Mouse (Mus musculus) B cell, adult 2 months (primary cell): ENCODE measurements around the gene Cadm2.

Experiments
- DNase-seq, 2 experiments: peaks; one replicate each; pipeline ENCODE4 v3.0.0; 2022

The Cadm2 gene

DNA sequence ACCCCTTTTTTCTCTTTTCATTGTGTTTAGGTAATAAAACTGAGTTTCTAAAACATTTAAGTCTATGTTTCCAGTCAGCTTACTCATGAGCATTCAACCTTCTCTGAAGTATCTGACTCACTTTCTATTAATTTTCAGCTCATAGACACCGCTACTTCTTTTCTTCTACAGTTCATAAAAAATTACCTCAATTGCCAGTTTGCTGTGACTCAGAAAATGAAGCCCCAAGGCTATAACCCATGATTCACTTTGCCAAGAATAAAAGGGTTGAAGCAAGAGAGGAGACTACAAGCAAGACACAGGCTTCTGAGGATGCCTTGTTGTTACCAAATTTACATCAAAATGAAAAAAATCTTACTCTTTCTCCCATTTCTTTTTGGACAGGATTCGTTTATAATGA lies 698.0 kb downstream of the Cadm2 start:
- no peak for DNase-seq

DNA sequence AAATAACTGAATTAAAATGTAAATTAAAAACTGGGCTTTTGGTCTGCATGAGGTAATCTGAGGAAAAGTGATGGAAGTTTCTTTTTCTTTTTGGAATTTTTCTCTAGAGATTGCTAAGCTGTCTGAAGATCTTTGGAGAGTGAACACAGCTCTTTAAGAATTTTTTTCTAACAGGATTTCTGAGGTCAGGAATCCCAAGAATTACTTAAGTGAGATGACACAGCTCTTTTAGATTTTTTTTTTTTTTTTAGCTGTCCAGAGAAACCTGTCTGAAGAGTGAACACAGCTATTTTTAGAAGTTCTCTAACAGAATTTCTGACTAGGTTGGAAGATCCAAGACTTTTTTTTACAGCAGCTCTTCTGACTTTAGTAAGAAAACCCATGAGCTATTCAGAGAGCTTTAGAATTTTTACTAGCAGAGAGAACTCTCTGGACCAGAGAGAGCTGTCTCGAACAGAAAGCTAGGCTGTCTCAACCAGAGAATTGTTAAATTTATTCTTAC lies 699.2 kb downstream of the Cadm2 start:
- DNase-seq = no peak

DNA sequence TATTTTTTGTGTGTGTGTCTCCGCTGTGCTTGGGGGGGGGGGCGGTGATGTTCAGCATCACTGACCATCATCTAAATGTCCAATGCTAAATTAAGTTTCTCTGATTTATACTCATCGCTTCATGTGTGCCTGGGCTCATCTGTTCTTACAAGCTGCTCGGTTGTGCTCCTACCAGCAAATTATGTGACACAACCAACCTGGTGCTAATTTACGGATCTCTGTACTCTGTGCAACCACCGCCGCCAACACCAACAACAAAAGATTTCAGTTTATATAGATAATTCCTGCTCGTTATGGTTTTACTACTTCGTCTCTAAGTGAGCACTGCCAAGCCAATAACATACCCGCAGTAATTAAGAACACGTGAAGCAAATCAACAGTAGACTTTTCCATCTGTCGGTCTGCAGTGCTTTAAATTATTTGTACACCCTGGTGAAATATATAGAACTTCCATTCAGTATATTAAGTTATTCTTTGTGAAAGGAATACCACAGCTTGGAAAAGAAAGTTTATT lies 700.8 kb downstream of the Cadm2 start:
- no peak for DNase-seq

DNA sequence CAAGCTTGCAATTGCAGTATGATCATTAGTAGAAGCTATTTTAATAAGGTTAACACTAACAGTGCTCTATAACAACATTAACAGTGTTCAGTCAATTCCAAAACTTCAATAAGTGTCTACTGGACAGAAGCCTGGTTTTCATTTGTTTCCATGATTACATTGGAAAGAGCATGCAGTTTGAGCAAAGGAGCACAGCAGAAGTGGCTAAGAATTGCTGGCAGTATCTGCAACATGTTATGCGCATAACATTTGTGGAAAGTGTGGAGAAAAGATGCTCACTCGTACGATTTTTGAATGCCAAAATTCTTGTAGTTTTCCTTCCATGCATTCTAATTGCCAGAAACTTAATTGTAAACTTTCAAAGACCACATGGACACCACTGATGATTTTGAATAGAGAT lies 718.9 kb downstream of the Cadm2 start:
- DNase-seq = no peak

DNA sequence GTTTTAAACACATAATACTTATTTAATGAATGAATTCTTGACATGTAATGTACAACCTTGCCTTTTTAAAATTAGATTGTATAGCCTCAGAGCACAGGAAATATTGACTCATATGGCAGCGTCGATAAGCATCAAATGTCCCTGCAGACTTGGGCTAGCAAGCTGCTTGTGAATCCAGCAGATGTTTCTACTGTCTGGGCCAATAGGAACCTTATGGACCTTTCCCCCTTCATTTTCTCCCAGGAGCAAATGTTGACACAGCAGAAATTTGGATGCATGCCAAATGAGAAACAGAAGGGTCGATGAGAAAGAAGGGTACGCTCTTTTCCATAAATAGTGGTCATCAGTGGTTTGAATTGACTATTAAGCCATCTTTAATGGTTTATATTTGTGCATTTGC lies 720.0 kb downstream of the Cadm2 start:
- no peak for DNase-seq

DNA sequence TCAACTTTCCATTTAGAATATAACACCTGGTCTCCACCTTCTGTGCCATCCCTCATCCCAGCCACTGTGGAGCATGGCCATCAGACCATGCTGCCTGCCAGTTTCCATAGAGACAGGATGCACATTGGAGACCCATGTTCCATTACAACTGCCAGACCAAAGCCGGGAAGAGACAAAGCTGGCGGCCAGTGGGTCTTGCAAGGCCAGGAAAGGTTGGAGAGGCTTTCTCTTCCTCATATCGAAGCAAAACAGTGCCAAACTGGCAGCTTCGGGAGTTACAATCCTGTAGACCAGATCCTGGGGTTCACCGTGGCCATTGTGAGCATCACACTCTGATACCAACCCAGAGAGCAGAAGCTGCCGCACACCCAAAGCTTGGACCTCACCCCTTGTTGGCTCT lies 728.3 kb downstream of the Cadm2 start:
- DNase-seq = no peak

DNA sequence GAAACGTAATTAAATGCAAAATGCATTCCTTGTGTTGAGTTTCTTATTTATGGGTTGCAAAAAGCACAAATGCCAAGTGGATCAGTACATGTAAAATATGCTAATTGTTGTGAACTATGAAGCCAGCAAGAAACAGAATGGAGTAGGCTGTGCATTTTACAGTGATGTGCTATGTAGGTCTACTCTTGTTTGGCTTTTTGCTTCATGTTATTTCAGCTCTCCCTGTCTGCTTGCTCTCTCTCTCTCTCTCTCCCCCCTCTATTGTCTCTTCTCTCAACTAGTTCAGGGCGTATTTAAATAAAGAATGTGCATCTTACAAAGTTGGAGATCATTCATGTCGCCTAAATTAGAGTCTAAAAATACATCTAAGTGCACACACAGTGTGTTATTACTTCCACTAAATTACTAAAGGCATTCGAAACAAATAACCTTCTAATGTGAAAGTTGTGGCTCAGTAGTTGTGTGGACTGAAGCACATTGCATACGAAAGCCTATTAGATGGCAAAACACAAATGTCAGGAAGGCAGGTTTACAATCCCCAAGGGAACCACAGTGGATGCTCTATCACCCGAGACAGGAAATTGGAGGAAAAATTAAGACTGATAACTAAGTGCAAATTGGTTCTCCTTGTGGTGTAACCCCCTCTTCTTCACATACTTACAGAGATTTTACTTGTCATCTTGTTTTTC lies 729.0 kb downstream of the Cadm2 start:
- no peak for DNase-seq

DNA sequence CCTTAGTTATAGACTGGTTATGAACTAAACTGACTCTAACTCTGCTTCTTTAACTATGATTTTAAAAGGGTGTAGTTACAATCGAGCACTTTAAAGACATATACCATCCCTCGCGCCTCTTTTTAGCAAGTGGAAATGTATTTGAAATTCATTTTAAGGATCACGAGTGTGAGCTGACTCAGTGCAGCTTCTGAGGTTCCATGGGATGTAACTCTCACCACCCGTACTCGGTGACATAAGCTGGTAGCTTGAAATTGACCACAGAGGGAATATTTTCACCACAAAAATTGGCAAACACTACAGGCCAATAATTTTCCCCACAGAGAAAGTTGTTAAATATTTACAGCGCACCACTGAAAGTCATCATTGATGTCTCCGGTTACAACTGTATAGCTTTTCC lies 730.8 kb downstream of the Cadm2 start:
- no peak for DNase-seq

DNA sequence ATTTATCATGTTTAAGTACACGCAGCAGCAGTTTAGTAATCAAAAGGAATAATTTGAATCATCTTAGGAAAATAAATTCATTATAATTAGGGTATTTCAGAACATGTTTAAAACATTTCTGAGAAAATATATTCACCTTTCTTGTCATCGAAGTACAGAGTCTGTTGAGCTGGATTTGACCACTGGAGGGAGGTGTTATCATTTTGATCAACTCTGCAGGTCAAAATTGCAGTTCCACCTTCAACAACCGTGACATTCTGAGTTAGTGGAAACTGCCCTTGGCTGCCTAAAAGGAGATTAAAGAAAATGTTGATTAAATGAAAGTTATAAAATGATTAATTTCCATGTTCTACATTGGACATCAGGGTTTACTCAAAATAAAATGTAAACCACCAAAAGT lies 738.1 kb downstream of the Cadm2 start:
- DNase-seq = no peak

DNA sequence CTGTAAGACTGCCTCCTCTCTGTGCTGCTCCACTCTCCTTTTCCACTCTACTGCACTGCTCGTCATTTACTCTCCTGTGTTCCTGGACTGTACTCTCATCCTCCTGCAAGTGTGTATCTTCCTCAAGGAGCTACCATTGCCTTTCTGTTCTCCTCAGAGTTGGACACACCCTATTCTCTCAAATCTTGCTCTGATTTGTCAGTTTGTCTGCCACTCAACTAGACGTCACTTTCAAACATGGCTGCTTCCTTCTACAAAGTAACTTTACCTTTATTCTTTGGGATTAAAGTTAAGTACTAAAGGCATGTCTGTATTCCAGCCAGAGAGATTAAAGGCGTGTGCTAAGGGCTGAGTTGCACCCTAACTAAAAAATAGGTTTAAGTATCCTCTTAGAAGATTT lies 749.5 kb downstream of the Cadm2 start:
- DNase-seq = no peak

DNA sequence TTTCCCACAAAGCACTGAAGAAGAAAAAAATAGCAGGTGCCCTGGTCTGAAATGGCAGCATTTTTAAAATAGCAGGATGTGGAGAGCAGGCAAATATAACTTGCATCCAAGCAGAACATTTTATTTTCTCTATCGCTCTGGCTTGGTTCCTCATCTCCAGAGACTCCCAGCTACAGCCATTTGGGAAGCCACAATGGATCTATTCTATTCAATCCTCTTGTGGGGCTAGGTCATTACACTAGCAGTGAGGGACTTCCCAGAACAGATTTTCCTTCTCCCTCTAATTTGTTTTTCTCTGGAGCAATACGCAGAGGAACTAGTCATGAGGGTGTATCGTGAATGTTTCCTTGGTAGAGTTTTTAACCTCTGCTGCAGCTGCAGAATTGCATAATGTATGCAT lies 769.7 kb downstream of the Cadm2 start:
- no peak for DNase-seq

DNA sequence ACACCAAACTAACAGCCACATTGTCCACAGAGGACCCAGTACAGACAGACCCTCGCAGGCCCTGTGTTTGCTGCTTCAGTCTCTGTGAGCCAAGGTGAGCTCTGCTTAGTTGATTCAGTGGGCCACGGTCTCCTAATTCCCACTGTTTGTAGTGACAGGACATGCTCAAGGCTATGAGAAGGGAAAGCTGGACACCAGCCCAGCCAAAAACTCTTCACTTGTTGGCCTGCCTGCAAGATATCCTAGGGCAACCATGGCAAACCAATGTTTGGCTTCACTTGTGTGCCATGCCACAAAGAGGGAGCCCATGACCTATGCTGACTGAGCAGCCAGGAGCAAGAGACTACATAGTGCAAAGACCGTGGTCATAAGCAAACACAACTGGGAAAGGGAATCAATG lies 795.8 kb downstream of the Cadm2 start:
- no peak for DNase-seq

DNA sequence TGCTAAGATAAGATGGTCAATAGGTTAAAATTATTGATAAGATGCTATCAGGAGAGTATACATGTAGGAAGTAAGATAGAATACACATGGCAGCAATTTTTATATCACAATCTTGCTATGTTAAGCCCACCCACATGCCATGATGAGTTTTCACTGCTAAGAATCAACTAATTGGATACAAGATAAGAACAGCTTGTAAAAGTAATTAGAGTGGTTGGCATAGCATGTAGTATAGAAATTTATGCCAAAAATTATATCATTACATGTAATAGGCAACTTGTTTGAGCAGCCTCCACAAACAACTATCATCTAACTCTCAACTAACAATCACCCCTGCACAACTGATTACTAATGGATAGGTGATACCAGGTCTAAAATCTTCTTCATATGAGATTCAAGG lies 809.2 kb downstream of the Cadm2 start:
- DNase-seq = no peak

DNA sequence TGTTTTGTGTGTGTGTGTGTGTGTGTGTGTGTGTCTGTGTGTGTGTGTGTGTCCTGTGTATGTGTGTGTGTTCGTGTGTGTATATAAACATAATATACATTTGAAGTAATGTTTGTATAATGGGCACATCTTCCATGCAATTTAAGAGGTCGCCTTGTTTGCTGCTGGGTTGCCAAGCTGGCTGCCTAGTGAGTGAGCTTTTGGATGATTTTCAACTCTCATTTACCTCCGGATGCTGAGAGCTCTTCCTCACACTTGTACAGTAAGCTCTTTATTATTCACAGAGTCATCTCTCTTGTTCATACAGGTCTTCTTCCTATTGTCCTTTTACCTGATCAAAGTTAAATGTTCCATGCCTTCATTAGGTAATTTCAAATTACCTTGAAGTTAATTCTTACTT lies 822.5 kb downstream of the Cadm2 start:
- DNase-seq = no peak

DNA sequence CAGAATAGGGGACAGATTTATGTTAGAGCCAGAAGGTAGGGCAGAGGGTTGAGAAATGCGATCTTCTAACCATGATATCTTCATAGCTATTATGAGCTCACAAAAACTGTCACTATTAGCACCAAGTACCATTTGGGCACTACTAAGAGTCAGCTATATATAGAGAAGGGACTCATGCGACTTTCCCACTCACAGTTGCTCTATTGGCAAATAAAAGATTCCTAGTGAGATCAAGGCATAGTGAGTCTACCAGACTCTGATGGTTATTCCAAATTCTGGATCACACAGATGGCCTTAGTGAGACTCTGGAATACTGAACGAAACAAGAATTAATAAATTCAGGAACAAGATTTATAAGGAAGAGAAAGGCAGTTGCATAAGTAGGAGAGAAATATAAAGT lies 827.6 kb downstream of the Cadm2 start:
- no peak for DNase-seq

DNA sequence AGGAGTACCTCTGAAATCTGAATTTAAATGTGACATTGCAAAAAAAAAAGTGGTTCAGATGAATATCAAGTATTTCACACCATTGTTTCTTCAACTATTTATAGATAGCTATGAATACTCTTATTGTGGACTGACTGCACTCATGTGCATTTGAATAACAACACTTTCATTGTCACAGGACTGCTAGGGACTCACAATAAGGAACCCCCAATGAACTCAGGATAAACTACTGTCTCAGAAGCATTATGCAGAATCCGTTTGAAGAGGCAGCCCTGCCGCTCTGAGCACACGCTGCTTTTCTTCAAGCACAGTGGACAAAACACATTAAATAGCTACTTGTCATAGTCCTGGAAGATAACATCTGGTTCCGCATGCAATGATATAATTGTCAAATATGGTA lies 848.8 kb downstream of the Cadm2 start:
- no peak for DNase-seq

DNA sequence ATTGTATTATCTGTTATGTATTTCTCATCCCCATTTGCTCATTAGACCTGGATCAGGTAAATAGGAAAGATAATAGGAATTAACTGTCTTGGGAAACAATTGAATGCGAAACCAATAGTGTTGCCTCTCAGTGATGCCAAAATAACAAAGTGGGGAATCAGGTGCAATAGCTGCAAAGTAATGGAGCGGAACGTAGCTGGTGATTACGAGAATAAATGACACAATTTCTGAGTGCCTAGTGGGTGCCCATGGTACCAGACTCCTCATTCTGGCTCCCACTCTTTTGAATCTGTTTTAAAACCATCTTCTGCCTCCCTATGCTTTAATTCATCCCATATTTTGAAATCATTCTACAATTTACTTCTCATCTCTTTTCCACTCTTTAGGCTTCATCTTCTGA lies 851.2 kb downstream of the Cadm2 start:
- DNase-seq = no peak

DNA sequence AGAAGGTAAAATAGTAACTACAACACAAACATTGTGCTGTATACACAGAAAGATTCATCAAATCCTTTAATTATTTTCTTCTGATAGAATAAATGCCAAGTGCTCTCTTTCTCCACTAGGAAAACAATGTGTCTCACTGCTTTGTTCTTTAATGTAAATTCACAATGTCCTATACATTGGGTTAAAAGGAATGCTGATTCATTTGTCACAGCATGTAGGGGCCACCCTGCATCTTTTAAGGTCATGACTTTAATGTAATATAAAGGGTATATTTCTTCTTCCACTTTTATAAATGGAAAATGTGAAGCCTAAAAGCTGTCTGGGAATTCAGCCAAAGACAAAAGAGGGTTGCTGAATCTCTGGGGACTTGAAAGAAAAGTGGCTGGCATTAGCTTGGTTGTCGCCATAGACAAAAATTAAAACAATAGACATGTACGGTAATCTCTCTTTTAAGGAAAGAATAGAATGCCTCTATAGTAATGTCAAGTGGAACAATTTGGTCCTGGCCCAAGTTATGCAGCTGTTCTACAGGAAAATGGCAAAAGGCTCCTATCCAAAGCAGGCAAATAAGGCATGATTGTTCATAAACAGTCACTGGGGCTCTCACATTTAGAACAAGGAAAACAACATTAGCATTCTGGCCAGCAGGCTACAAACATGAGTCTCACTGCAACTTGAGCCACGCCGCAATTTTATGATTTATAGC lies 851.9 kb downstream of the Cadm2 start:
- no peak for DNase-seq

DNA sequence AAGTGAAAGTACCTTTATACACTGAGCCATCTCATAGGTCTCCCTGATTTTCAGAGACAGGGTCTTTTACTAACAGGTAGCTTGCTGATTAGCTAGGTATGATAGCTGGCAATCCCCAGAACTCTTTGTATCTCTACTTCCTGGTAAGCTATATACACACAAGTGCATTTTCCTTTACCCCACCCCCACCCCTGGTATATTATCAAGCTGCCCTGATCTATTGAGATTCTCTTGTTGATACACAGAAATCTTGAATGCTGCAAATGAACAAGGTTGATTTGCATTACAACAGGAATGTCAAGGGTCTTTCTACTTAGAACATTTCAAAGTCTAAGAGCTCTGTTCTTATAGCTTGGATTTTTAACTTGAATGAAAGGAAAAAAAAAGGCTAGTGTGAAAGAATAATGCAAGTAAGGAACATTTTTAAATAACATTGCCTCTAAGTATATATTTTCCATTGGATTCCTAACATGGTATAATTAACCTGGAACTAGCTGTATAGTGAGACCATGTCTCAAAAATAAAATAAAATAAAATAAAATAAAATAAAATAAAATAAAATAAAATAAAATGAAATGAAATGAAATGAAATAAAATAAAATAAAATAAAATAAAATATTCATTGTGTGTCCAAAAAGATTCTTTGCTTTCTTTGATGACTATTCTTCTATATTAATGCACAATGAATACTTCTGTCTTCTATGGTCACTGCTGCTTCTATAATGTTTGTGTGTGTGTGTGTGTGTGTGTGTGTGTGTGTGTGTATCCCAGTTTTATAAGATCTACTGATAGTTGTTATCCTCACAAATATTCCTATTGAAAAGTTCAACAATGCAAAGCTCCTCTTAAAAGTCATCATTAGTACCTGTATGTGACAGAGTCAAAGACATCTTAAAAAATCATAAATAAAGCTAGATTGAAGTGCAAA lies 858.9 kb downstream of the Cadm2 start:
- no peak for DNase-seq

DNA sequence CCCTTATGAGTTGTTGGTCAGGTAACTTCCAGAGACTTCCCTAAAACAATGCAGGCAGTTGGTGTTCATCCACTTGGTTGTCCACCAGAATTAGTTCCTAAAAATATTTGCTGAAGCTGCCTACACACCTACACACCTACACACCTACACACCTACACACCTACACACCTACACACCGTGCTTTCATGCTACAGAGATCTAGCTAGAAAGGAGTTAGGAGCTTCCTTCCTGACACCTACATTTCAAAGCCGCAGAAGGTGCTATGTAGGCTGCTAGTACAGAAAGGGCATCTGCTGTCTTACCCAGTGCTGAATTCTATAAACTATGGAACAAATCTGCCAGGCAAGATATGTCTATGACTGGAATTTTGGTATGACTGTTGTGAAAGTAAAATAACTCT lies 872.2 kb downstream of the Cadm2 start:
- DNase-seq = no peak

DNA sequence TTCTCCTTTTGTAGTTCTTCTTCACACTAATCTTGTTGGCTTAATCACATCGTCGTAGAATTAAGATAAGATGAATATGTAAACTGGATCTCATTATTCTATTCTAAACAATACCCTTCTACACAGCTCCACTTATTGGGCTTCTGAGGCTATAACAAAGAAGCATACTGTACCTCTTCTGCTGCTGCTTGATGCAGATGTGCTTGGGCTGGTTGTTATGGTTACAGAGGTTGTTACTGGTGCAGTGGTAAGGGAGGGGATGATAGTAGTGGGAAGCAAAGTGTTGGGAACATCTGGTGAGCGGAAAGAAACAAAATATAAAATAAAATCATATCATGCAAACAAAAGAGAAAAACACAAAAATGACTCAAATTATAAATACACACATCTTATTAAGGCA lies 889.5 kb downstream of the Cadm2 start:
- DNase-seq = no peak

DNA sequence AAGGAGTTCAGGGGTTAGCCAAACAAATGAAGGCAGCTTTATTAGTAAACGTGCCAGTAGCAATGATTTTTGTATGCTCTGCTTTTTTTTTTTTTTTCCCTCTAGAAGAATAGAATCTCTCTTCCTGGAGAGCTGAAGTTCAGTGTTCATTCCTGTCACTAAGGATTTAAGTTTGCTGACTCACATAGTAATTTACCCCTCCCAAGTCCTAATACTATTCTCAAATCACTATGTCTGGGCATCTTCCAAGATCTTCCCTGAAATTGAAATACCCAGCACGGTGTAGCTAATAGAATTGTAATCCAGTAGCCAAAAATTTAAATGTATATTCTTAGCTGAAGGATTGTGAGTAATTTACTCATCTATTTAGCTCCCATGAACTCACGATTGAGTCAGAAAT lies 914.2 kb downstream of the Cadm2 start:
- no peak for DNase-seq

DNA sequence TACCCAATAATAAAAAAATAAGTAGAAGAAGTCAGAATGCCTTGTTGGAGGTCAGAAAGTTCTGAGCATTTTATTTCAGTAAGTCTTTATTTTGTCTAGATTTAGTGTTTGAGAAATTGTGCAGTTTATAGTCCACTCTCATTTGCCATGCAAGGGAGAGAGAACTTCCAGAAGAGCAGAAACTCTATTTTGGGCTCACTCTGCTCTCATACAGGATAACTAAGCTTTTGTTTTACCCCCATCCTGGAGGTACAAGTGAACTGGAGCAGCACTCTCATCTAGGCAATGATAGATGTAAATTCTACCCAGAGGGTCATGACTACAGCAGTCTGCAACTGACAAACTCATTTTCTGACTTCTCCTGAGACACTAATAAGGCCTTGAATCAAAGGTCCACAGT lies 925.9 kb downstream of the Cadm2 start:
- no peak for DNase-seq

DNA sequence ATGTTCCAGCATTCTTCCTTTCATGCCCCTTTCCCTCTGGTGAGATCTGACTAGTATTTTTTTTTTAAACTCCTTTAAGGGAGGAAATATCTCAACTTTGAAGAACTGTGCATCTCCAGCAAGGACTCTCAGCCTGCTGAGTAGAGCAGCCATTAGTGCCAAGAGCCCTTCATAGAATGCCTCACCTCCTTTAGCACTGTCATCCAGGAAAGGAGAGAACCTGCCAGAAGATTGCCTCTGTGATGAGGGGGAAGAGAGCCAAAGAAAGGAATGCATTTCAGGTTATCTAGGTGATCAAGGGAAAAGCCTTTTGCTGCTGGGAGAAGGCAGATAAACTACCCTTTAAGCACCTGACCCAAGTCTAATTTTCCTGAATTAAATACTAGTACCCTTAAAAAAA lies 943.5 kb downstream of the Cadm2 start:
- no peak for DNase-seq
